Mouse (Mus musculus) heart, postnatal 0 days (tissue): Measurements from ENCODE around the gene Wdfy1.

Source experiments
- CTCF ChIP-seq: IDR thresholded peaks from 2 replicates; pipeline ENCODE4 v1.5.1; 2016; ENCODE audit warnings: antibody characterized with exemption, control low read depth, low read depth
- EP300 ChIP-seq: IDR thresholded peaks from 2 replicates; pipeline ENCODE4 v1.6.1; 2016; ENCODE audit warnings: antibody characterized with exemption, low read depth

DNA sequence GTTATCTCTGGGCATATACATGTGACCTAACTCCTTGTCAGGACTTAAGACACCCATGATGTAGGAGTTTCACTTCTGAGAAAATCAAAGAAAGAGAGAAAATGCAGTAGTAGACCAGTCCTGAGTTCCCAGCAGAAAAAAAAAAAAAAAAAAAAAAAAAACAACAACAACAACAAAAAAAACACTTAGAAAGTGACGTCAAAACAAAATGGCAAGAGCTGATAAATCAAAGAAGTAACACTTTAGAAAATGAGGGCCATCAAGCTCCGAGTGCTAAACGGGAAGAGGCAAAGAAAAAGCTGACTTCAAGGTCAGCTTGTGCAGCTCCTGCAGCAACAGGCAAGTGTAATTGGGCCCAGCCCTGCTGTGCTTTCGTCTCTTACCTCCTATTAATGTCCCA is 100.2 kb downstream of the Wdfy1 start:
- TF ChIP-seq CTCF (no peak), EP300 (no peak)
